Mouse (Mus musculus): ENCODE data around the gene Sppl3.

Sppl3 gene

GRCm38 (mm10) chr5:114996447-114996846 lies 14.5 kb upstream of the Sppl3 start:
- in situ Hi-C loops (cut with MboI): no loop called here

DNA sequence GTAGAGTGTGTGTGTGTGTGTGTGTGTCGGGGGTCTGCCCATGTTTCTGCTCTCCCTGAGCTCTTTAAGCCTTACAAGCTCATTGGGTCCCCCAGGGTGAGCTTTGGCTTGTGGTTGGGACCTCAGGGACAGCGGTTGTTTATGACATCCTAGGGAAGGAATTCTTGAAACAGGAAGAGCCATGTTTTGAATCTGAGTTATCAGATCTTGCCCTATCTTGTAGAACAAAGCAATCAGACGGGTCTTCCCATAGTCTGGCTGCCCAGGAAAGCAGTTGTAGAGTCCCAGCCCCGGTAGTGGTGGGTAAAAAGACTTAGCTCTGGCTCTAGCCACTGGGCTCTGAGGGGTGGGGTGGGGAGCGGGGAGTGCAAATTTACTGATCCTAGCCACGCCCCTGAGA lies 13.6 kb upstream of the Sppl3 start:
- in situ Hi-C loops (cut with MboI): no loop called here

DNA sequence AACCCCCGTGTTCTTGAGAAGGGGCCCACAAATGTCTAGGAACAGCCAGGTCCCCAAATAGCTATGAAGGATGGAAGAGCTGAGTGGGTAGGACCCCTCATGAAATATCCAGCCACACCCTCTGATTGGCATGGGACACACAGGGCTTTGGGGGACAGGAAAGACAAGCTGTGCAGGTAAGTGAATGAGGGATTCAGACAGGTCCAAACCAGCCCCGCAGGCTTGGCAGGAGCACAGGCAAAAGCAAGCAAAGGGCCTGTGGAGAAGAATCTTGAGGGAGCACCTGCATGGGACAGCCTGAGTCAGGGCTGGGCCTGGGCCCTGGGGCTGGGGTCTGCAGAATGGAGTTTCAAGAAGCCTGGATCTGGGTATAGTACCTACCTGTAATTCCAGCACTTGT lies 10.4 kb upstream of the Sppl3 start:
- in situ Hi-C loops (cut with MboI): no loop called here

DNA sequence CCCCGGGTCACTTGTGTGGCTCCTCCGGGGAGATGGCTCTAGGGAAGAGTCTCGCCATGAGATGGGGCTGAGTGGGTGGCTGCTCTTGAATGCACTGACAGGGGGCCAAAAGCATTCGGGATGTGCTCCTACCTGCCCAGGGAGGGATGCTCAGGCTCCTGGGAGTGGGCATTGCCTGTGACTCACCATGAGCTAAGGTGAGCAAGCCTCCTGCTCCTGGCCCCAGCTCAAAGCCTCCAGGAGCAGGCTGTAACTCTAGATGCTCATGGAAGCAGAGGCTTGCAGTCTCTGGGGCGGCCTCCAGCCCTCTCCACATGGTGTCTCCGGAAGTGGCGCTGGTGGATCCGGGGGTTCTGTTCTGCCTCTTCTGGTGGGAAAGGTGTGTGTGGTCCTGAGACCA lies 9.5 kb upstream of the Sppl3 start:
- in situ Hi-C loops (cut with MboI): no loop called here

GRCm38 (mm10) chr5:115002781-115003180 lies 8.2 kb upstream of the Sppl3 start:
- in situ Hi-C loops (cut with MboI): no loop called here

GRCm38 (mm10) chr5:115003224-115003873 lies 7.6 kb upstream of the Sppl3 start:
- in situ Hi-C loops (cut with MboI): no loop called here

- in situ Hi-C loops (cut with MboI): no loop called here
These were observed 3.2 kb upstream of the Sppl3 start for GRCm38 (mm10) chr5:115007768-115008167.

DNA sequence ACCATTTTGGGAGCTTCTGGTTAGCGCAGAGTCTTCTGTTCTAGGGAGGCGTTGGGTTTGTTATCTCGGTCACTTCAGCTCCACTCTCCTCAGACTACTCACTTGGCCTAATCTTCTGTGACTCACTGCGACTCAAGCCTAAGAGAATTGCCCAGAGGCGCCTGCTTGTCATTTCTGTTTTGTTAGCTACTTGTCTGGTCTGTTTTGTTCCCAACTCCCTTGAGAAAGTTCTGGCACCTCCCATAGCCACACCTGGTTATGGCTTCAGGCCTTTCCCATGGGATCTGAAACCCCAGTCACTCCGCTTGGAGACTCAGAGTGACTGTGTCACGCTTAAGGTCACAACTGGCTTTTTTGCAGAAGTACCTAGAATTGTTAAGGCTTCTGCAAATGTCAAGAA lies 2.6 kb upstream of the Sppl3 start:
- in situ Hi-C loops (cut with MboI): no loop called here

DNA sequence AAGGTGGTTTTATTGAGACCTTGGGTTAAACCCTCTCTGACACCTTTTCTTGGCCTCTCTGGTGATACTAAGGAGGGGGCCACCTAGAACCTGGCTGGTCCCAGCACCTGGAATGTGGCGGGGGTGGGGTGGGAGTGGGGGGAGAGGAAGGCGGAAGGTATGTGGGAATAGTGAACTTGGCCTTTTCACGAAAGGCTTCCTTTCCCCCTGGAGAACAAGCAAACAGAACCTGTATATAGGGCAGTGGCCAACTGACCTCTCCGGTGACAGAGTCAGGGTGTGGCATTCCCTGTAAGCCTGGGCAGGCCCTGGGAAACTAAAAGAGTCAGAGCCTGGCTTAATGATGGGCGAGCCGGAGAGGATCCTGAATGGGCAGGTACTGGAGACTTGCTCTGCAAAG lies 1.8 kb upstream of the Sppl3 start:
- in situ Hi-C loops (cut with MboI): no loop called here

DNA sequence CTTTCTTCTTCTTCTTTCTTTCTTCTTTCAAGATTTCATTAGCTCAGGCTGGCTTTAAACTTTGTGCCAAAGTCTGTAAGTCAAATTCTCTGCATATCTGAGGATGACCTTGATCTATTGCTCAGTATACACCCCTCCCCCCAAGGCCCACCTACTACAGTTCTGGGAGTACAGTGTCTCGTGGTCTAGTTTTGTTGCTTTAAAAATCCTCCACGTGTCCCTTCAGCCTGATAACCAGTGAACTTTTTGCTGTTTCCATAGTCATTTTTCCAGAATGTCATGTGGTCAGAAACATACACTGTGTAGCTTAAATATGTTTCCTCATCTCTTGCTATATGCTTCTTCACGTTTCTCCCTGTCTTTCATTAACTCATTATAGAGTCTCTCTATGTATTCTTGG lies 976 bp upstream of the Sppl3 start:
- in situ Hi-C loops (cut with MboI): no loop called here

GRCm38 (mm10) chr5:115011217-115011518 lies 231 bp downstream of the Sppl3 start:
- in situ Hi-C loops (cut with MboI): no loop called here

DNA sequence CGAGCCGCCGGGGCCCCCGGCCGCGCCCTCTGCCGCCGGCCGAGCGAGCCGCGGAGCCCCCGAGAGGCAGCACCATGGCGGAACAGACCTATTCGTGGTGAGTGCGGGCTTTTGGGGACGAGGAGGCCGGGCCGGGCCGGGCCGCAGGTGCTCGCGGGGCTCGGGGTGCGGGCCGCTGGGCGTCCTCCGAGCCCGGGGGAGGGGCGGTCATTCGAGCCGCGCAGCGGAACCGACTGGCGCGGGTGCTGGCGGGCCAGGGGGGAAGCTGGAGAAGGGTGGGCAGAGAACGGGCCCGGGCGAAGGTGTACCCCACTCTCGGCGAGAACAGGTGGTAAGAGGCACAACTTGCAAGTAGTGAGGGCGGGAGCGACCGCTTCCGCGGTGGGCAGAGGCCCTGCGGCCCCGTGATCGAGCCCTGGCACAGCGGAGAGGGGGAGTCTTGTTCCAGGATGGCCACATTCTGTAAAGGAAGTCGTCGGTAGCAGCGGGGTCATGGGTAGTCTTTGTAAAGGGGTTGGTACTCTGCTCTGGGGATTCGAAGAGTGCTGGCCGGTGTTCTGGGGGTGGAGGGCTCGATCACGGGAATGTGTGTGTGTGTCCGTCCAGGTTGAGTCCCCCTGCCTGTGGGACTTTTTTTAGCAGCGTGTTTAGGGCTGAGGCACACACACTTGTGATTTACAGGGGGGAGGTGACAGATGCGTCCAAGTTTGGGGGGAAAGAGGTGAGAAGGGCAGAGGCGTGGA lies 753 bp downstream of the Sppl3 start:
- in situ Hi-C loops (cut with MboI): no loop called here

GRCm38 (mm10) chr5:115013436-115013835 lies 2.5 kb downstream of the Sppl3 start:
- in situ Hi-C loops (cut with MboI): no loop called here

- in situ Hi-C loops (cut with MboI): no loop called here
These were observed 3.6 kb downstream of the Sppl3 start for GRCm38 (mm10) chr5:115014570-115014969.

- in situ Hi-C loops (cut with MboI): no loop called here
These were observed 4.2 kb downstream of the Sppl3 start for GRCm38 (mm10) chr5:115015121-115015520.

DNA sequence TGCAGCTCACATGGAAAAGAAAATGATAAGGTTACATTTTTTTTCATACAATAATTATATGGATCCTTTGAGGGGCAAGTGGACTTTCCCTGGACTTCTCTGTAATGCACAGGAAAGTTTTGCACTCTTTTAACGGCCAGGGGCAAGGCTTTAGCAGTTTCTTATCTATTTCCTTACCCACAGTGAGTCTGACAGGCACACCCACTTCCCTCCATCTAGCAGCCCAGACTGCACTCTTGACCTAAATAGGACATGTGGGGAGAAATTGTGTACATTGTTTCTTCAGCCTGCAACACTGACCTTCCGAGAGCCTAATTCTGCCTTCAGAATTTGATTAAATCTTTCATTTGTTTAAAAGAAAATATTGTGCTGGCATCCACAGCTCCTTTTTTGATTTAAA lies 7.3 kb downstream of the Sppl3 start:
- in situ Hi-C loops (cut with MboI): no loop called here

DNA sequence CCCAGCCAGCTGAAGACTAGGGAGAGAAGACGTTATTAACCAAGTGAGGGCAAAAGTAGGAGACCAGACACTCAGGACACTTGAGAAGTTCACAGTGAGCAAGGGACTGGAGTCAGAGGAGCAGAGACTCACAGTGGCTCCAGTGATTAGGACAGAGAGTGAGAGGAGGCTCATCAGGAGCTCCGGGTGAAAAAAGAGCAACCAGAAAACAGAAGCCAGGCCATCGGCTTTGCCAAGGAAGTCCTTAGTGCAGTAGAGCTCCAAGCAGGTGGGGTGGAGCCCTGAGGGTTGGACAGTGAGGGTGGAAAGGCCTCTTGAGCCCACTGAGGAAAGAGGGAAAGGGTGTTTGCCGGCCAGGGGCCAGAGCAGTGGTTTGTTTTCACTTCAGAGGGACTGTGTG lies 7.9 kb downstream of the Sppl3 start:
- in situ Hi-C loops (cut with MboI): no loop called here

- in situ Hi-C loops (cut with MboI): no loop called here
These were observed 11.1 kb downstream of the Sppl3 start for GRCm38 (mm10) chr5:115022021-115022420.

DNA sequence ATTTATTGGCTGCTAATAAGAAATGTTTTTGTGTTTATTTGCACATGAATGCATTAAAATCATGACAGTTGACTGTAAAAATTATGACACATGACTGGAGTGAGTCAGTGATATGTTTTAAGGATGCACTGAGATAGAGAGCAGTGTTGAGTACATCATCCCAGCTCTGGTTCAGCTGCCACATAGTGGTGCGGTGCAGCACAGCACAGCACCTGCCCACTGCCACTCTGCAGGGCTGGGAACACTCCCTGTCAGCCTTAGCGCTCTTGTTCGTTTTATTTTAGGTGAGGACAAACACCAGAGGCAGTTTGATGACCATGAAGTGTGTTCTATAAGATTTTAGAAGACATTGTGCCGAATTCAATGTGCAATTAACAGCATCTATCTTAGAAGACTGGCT lies 15.2 kb downstream of the Sppl3 start:
- in situ Hi-C loops (cut with MboI): no loop called here

DNA sequence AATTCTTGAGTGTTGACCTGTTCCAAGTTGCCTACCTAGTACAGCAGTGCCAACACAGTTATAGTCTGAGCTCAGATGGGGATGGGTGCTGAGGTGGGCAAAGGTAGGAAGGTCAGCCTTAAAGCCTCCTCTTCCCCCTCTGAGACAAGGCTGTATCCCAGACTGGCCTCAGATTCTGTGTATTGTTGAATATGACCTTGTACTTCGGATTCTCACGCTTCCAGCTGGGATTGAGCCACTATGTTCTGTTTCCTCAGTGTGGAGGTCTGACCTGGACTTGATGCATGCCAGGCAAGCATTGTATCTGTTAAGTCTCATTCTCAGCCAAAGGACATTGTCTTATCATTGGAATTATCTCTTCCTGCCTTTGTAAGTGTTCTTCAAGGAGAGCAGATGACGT lies 16.2 kb downstream of the Sppl3 start:
- in situ Hi-C loops (cut with MboI): no loop called here

DNA sequence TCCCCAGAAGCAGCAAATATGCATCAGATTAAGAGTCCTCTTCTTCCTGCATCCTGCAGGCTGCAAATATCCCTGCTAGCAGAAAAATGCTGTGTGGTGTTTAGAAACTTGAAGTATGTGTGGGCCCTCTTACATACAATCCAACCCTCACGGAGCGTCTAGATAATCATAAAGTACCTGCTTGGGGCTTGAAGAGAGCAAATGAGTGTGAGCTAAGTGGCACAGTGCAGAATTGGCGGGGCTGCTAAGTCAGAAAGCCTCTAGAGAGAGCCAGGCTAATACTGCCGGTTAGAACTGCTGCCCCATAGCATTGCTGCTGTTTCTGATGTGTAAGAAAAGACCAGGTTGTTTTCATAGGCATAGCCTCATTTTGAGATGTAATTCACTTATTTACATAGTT lies 18.0 kb downstream of the Sppl3 start:
- in situ Hi-C loops (cut with MboI): no loop called here

GRCm38 (mm10) chr5:115029509-115029908 lies 18.6 kb downstream of the Sppl3 start:
- in situ Hi-C loops (cut with MboI): no loop called here

DNA sequence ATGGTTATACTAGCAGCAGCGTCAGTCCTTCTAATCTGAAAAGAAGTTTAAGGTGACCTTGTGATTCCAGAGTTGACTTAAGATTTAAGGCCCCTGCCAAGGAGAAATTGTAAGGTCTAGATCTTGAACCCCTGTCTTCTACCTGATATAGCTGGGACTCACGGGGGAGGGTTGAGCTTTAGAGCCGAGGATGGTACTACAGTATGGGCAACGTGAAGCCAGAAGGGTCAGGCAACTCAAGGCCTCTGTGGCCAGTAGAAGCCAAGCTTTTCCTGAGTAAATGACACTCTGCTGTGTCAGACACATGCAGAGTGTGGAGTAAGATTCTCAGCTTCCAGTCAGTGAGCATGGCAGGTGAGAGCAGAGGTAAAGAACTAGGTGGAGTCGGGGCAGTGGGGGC lies 20.6 kb downstream of the Sppl3 start:
- in situ Hi-C loops (cut with MboI): no loop called here

GRCm38 (mm10) chr5:115032620-115033019 lies 21.7 kb downstream of the Sppl3 start:
- in situ Hi-C loops (cut with MboI): no loop called here

All from mature B cell (primary cell).